Mouse (Mus musculus) stomach, postnatal 0 days (tissue): ENCODE measurements around the gene Lifr.

Experiments
- CTCF ChIP-seq: IDR thresholded peaks from 2 replicates; pipeline ENCODE4 v1.5.1; 2016; ENCODE audit warnings: antibody characterized with exemption, low read depth, mild to moderate bottlenecking, moderate library complexity
- EP300 ChIP-seq: optimal IDR thresholded peaks from 2 replicates; pipeline ENCODE3; 2016; ENCODE audit warnings: antibody characterized with exemption

DNA sequence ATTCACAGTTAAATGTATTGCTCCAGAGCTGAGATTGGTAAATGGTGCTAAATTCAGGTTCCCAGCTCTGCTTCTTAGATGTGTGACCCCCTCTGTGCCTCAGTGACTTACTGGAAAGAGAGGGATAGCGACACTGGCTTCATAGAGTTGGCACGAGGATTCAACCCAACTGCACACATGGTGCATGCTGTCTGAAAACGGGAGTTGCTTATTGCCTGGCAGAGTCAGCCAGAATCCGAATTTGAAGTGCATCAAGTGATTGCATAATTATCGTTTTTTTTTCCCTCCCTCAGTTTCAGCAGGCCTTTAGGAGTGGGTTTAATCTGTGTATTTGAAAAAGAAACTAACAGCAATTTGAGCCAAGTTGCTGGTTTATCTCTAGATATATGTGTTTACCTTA, 55.1 kb downstream of the Lifr start:
- no peak for TF ChIP-seq CTCF
- TF ChIP-seq EP300: no peak
